Mouse (Mus musculus): ENCODE measurements around the gene Sulf2. TPM values are rescaled to one million over a fixed set of nuclear protein-coding genes. Genes with fewer than 3 reads are reported as not detected.

The Sulf2 gene
- polyA plus RNA-seq, 1 experiment from 2014 or later: 156 TPM

GRCm38 (mm10) chr2:166111238-166111637, 44.2 kb downstream of the Sulf2 start:
- Histone ChIP-seq H3K36me3 (ENCODE audit: control insufficient read depth, insufficient read depth, low read length) (peaks cover 12% of the 10 kb centered on the region), H3K4me3 (ENCODE audit: low read depth, low read length) (no peak overlapping the region), H3K27ac (ENCODE audit: low read depth, low read length) (no peak overlapping the region), H3K4me2 (ENCODE audit: low read depth) (no peak overlapping the region), H3K9me3 (ENCODE audit: control insufficient read depth, low read length) (no peaks in the 10 kb centered on the region), H3K4me1 (ENCODE audit: control insufficient read depth, insufficient read depth, low read length) (peaks cover 13% of the 10 kb centered on the region), H3K9ac (ENCODE audit: low read length) (no peak overlapping the region), H3K27me3 (ENCODE audit: control insufficient read depth, insufficient read depth, low read length) (no peaks in the 10 kb centered on the region)
- DNase-seq (ENCODE audit: low spot score): no peak
- 90% methylated on average over 2 of the region's 2 CpGs for WGBS
- no peak for ATAC-seq (ENCODE audit: insufficient read depth, low FRiP score, low TSS enrichment)

GRCm38 (mm10) chr2:166110764-166111163, 44.7 kb downstream of the Sulf2 start:
- WGBS: 88% methylated on average over 8 of the region's 8 CpGs

GRCm38 (mm10) chr2:166108326-166108725, 47.1 kb downstream of the Sulf2 start:
- no peak overlapping the region for H3K4me3 ChIP-seq (ENCODE audit: low read depth, low read length)
- no peaks in the 10 kb centered on the region for H3K9me3 ChIP-seq (ENCODE audit: control insufficient read depth, low read length)
- H3K9ac ChIP-seq (ENCODE audit: low read length): no peak overlapping the region
- H3K27me3 ChIP-seq (ENCODE audit: control insufficient read depth, insufficient read depth, low read length): no peaks in the 10 kb centered on the region
- peaks cover 12% of the 10 kb centered on the region for H3K4me1 ChIP-seq (ENCODE audit: control insufficient read depth, insufficient read depth, low read length)
- no peak overlapping the region for H3K4me2 ChIP-seq (ENCODE audit: low read depth)
- peak; percentile 90 for DNase-seq (ENCODE audit: low spot score)
- peaks cover 7% of the 10 kb centered on the region for H3K36me3 ChIP-seq (ENCODE audit: control insufficient read depth, insufficient read depth, low read length)
- 24% methylated on average over 4 of the region's 4 CpGs for WGBS
- no peak for ATAC-seq (ENCODE audit: insufficient read depth, low FRiP score, low TSS enrichment)
- no peak overlapping the region for H3K27ac ChIP-seq (ENCODE audit: low read depth, low read length)

More at GRCm38 (mm10) chr2:166110764-166111163, 44.7 kb downstream of the Sulf2 start:
- H3K4me1 ChIP-seq (ENCODE audit: control insufficient read depth, insufficient read depth, low read length): peaks cover 13% of the 10 kb centered on the region
- peaks cover 10% of the 10 kb centered on the region for H3K36me3 ChIP-seq (ENCODE audit: control insufficient read depth, insufficient read depth, low read length)
- H3K4me3 ChIP-seq (ENCODE audit: low read depth, low read length): no peak overlapping the region
- ATAC-seq (ENCODE audit: insufficient read depth, low FRiP score, low TSS enrichment) (no peak), DNase-seq (ENCODE audit: low spot score) (no peak)
- H3K27ac ChIP-seq (ENCODE audit: low read depth, low read length): no peak overlapping the region
- H3K9ac ChIP-seq (ENCODE audit: low read length): no peak overlapping the region
- H3K27me3 ChIP-seq (ENCODE audit: control insufficient read depth, insufficient read depth, low read length): no peaks in the 10 kb centered on the region
- H3K9me3 ChIP-seq (ENCODE audit: control insufficient read depth, low read length): no peaks in the 10 kb centered on the region
- no peak overlapping the region for H3K4me2 ChIP-seq (ENCODE audit: low read depth)

- ATAC-seq (ENCODE audit: insufficient read depth, low FRiP score, low TSS enrichment): no peak
- Histone ChIP-seq H3K36me3 (ENCODE audit: control insufficient read depth, insufficient read depth, low read length) (peaks cover 5% of the 10 kb centered on the region; the same call in 1 of the 2 replicates), H3K4me3 (ENCODE audit: low read depth, low read length) (no peak overlapping the region), H3K9me3 (ENCODE audit: control insufficient read depth, low read length) (no peaks in the 10 kb centered on the region), H3K9ac (ENCODE audit: low read length) (no peak overlapping the region), H3K27ac (ENCODE audit: low read depth, low read length) (no peak overlapping the region), H3K4me1 (ENCODE audit: control insufficient read depth, insufficient read depth, low read length) (peaks cover 11% of the 10 kb centered on the region), H3K4me2 (ENCODE audit: low read depth) (no peak overlapping the region), H3K27me3 (ENCODE audit: control insufficient read depth, insufficient read depth, low read length) (no peaks in the 10 kb centered on the region)
- no peak for DNase-seq (ENCODE audit: low spot score)
- 73% methylated on average over 5 of the region's 5 CpGs for WGBS
Observed at GRCm38 (mm10) chr2:166107911-166108310, 47.6 kb downstream of the Sulf2 start.

GRCm38 (mm10) chr2:166106631-166107030, 48.8 kb downstream of the Sulf2 start:
- H3K9ac ChIP-seq (ENCODE audit: low read length): no peak overlapping the region
- DNase-seq (ENCODE audit: low spot score) (no peak), ATAC-seq (ENCODE audit: insufficient read depth, low FRiP score, low TSS enrichment) (no peak)
- H3K27ac ChIP-seq (ENCODE audit: low read depth, low read length): no peak overlapping the region
- no peaks in the 10 kb centered on the region for H3K9me3 ChIP-seq (ENCODE audit: control insufficient read depth, low read length)
- H3K4me1 ChIP-seq (ENCODE audit: control insufficient read depth, insufficient read depth, low read length): peaks cover under 1% of the 10 kb centered on the region
- no peak overlapping the region for H3K4me2 ChIP-seq (ENCODE audit: low read depth)
- WGBS: 76% methylated on average over 2 of the region's 2 CpGs
- H3K4me3 ChIP-seq (ENCODE audit: low read depth, low read length): no peak overlapping the region
- H3K27me3 ChIP-seq (ENCODE audit: control insufficient read depth, insufficient read depth, low read length): no peaks in the 10 kb centered on the region
- peaks cover 5% of the 10 kb centered on the region; the same call in 1 of the 2 replicates for H3K36me3 ChIP-seq (ENCODE audit: control insufficient read depth, insufficient read depth, low read length)

- WGBS: 85% methylated on average over 9 of the region's 9 CpGs
- Histone ChIP-seq H3K4me3 (ENCODE audit: low read depth, low read length) (no peak overlapping the region), H3K36me3 (ENCODE audit: control insufficient read depth, insufficient read depth, low read length) (peaks cover 5% of the 10 kb centered on the region; the same call in 1 of the 2 replicates), H3K27ac (ENCODE audit: low read depth, low read length) (no peak overlapping the region), H3K27me3 (ENCODE audit: control insufficient read depth, insufficient read depth, low read length) (no peaks in the 10 kb centered on the region), H3K4me1 (ENCODE audit: control insufficient read depth, insufficient read depth, low read length) (no peaks in the 10 kb centered on the region), H3K9ac (ENCODE audit: low read length) (no peak overlapping the region), H3K9me3 (ENCODE audit: control insufficient read depth, low read length) (no peaks in the 10 kb centered on the region), H3K4me2 (ENCODE audit: low read depth) (no peak overlapping the region)
- ATAC-seq (ENCODE audit: insufficient read depth, low FRiP score, low TSS enrichment) (no peak), DNase-seq (ENCODE audit: low spot score) (no peak)
Observed at GRCm38 (mm10) chr2:166105911-166106310, 49.6 kb downstream of the Sulf2 start.

DNA sequence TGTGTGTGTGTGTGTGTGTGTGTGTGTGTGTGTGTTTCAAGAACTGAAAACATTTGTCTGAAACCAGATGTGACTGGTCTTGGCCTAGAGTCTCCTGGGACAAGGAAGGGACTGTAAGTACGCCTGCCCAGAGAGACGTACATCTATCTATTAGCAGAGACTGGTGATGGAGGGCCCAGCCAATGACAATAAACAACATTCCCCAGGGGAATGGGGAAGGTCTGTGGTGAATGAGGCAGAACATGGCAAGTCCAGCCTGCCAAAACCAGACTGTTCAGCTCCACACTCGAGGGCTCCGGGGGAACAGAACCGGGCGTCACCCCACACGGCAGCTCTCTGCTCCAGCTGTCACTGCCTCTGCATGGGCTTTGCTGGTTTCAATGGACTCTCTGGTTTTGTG, 52.6 kb downstream of the Sulf2 start:
- Histone ChIP-seq H3K4me3 (ENCODE audit: low read depth, low read length) (no peak overlapping the region), H3K9ac (ENCODE audit: low read length) (no peak overlapping the region), H3K27me3 (ENCODE audit: control insufficient read depth, insufficient read depth, low read length) (no peaks in the 10 kb centered on the region), H3K36me3 (ENCODE audit: control insufficient read depth, insufficient read depth, low read length) (peaks cover 8% of the 10 kb centered on the region), H3K4me2 (ENCODE audit: low read depth) (no peak overlapping the region), H3K4me1 (ENCODE audit: control insufficient read depth, insufficient read depth, low read length) (peaks cover 2% of the 10 kb centered on the region; the same call in 1 of the 2 replicates), H3K27ac (ENCODE audit: low read depth, low read length) (no peak overlapping the region), H3K9me3 (ENCODE audit: control insufficient read depth, low read length) (no peaks in the 10 kb centered on the region)
- no peak for ATAC-seq (ENCODE audit: insufficient read depth, low FRiP score, low TSS enrichment)
- WGBS: 57% methylated on average over 7 of the region's 7 CpGs
- peak; percentile 45 for DNase-seq (ENCODE audit: low spot score)

DNA sequence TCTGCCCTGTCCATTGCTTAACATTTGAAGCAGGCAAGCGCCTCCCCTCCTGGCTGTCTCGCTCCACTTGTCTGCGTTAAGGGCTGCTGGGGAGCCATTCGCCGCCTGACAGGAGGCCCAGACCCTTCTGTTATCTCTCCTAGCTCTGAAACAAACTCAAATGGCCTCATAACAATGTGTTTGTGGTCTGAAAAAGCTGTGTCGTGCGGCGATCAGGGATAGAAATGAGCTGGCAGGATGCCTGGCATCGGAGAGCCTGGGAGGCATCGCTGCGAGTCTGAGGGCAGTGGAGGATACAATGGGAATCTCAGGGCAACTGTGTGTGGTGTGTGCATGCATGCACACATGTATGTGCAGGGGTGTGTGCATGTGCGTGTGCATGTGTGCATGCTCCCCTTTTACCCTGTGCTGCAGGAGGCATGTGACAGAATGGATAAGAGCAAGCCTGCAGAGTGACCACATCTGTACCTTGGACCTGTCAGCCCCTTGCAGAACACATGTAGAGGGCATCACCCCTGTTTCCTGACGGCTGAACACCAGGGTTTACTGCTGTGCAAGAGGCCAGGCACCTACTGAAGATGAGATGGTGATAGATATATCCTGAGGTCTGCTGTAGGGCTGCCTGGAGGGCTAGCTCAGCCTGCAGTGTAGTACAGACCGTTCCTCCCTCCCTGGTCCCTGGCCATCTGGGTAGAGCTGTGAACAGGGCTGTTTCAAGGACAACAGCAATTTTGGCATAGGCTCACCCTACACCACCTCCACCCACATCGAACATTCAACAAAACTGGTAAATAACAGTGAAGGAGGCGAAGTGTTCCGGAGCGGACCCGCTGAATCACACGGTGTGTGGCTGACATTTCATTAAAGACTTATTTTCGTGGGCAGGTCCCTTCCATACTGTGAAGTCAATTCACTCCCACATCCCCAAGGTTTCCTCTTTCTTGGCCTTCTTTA, 54.9 kb downstream of the Sulf2 start:
- no peak overlapping the region for H3K27ac ChIP-seq (ENCODE audit: low read depth, low read length)
- no peaks in the 10 kb centered on the region for H3K9me3 ChIP-seq (ENCODE audit: control insufficient read depth, low read length)
- H3K27me3 ChIP-seq (ENCODE audit: control insufficient read depth, insufficient read depth, low read length): no peaks in the 10 kb centered on the region
- peaks cover 8% of the 10 kb centered on the region for H3K36me3 ChIP-seq (ENCODE audit: control insufficient read depth, insufficient read depth, low read length)
- ATAC-seq (ENCODE audit: insufficient read depth, low FRiP score, low TSS enrichment) (no peak), DNase-seq (ENCODE audit: low spot score) (no peak)
- 91% methylated on average over 21 of the region's 21 CpGs for WGBS
- H3K4me1 ChIP-seq (ENCODE audit: control insufficient read depth, insufficient read depth, low read length): peaks cover 2% of the 10 kb centered on the region; the same call in 1 of the 2 replicates
- no peak overlapping the region for H3K4me2 ChIP-seq (ENCODE audit: low read depth)
- no peak overlapping the region for H3K4me3 ChIP-seq (ENCODE audit: low read depth, low read length)
- H3K9ac ChIP-seq (ENCODE audit: low read length): no peak overlapping the region
